Mouse (Mus musculus) kidney, postnatal 4 days (tissue): Measurements from ENCODE around the gene Lurap1.

ENCODE experiments used
- DNase-seq, 2 experiments: peaks; one replicate each; pipeline ENCODE4 v3.0.0; 2021; ENCODE audit warnings: mixed read lengths in 2 of 2

The Lurap1 gene

GRCm38 (mm10) chr4:116151238-116151637, at the start of gene Lurap1:
TSS of gene Lurap1 (minus strand) at chr4:116151338.
- no peak for DNase-seq

GRCm38 (mm10) chr4:116198422-116198821, 47.3 kb upstream of the Lurap1 start:
- DNase-seq = no peak

GRCm38 (mm10) chr4:116193583-116194383, 42.6 kb upstream of the Lurap1 start:
- no peak for DNase-seq

- peak; percentile 43 to 58 for DNase-seq
These were observed 41.2 kb upstream of the Lurap1 start for GRCm38 (mm10) chr4:116192286-116192835.

GRCm38 (mm10) chr4:116185083-116185482, 33.9 kb upstream of the Lurap1 start:
- DNase-seq = no peak

- peak; percentile 43 to 60 for DNase-seq
These were observed 31.6 kb upstream of the Lurap1 start for GRCm38 (mm10) chr4:116182745-116183144.

- DNase-seq = no peak
These were observed 30.9 kb upstream of the Lurap1 start for GRCm38 (mm10) chr4:116182079-116182478.

- DNase-seq = peak; percentile 76 to 84
These were observed 26.0 kb upstream of the Lurap1 start for GRCm38 (mm10) chr4:116177140-116177539.

GRCm38 (mm10) chr4:116176543-116176988, 25.4 kb upstream of the Lurap1 start:
- peak; percentile 85 to 91 for DNase-seq

- DNase-seq = peak in 1 of 2 experiments; percentile 11
These were observed 24.8 kb upstream of the Lurap1 start for GRCm38 (mm10) chr4:116175711-116176542.

- no peak for DNase-seq
These were observed 24.0 kb upstream of the Lurap1 start for GRCm38 (mm10) chr4:116175136-116175535.

GRCm38 (mm10) chr4:116174466-116175116, 23.5 kb upstream of the Lurap1 start:
- peak; percentile 41 to 67 for DNase-seq

GRCm38 (mm10) chr4:116173752-116174151, 22.6 kb upstream of the Lurap1 start:
- no peak for DNase-seq

- DNase-seq = no peak
These were observed 21.9 kb upstream of the Lurap1 start, which contains the start of the genes 1700042G07Rik and Gm49337 for GRCm38 (mm10) chr4:116173072-116173471. TSS of gene 1700042G07Rik (plus strand) at chr4:116173372. TSS of gene Gm49337 (plus strand) at chr4:116173384.

GRCm38 (mm10) chr4:116169353-116169672, 18.2 kb upstream of the Lurap1 start:
- DNase-seq = no peak

GRCm38 (mm10) chr4:116168617-116169352, 17.6 kb upstream of the Lurap1 start:
- peak; percentile 91 to 92 for DNase-seq

GRCm38 (mm10) chr4:116167404-116167803, 16.3 kb upstream of the Lurap1 start, which contains the start of gene Tspan1:
TSS of gene Tspan1 (minus strand) at chr4:116167601.
- DNase-seq = peak; percentile 60 to 71

GRCm38 (mm10) chr4:116165708-116166407, 14.7 kb upstream of the Lurap1 start:
- DNase-seq = no peak

- DNase-seq = no peak
These were observed 13.8 kb upstream of the Lurap1 start for GRCm38 (mm10) chr4:116164759-116165554.

- no peak for DNase-seq
These were observed 11.0 kb upstream of the Lurap1 start for GRCm38 (mm10) chr4:116162142-116162541.
